Mouse (Mus musculus) retina, postnatal 1 day (tissue): ENCODE measurements around the gene Gm21454.
"Not testable (repeated sequence)": the region's sequence is repeated elsewhere in the genome, so short reads cannot be mapped to it uniquely, and the experiment has no call there.

Experiments used
- DNase-seq: peaks from one replicate; pipeline ENCODE4 v3.0.0-alpha.2; 2012

The Gm21454 gene

GRCm38 (mm10) chrY:13252091-13252490 is at the start of gene Gm21454, which contains the start of gene Gm21440:
Gene Gm21454, plus strand, starts transcription at chrY:13252442.
Gene Gm21440, plus strand, starts transcription at chrY:13252391.
- not testable (repeated sequence) for DNase-seq

- DNase-seq, result not testable (repeated sequence)
Measured at GRCm38 (mm10) chrY:13223828-13224227, 28.4 kb upstream of the Gm21454 start, which contains the start of gene Gm21828. Gene Gm21828, minus strand, starts transcription at chrY:13223928.

- DNase-seq, result not testable (repeated sequence)
Measured at GRCm38 (mm10) chrY:13348963-13349362, 96.7 kb downstream of the Gm21454 start, which contains the start of gene Gm21725. Gene Gm21725, minus strand, starts transcription at chrY:13349063.
